Mouse (Mus musculus) brain, embryonic 14.5 days (tissue): ENCODE results near the gene Nt5c2.

Experiments used
- CTCF ChIP-seq: fragments of 200-500 bp; IDR thresholded peaks from 2 replicates; pipeline ENCODE4 v1.5.1; 2012; ENCODE audit warnings: inconsistent platforms, mild to moderate bottlenecking, moderate library complexity, borderline replicate concordance; ENCODE audit not compliant: insufficient read depth, insufficient read length; ENCODE audit errors: extremely low read depth
- POLR2A ChIP-seq: fragments of 200-500 bp; IDR thresholded peaks from 2 replicates; pipeline ENCODE4 v1.6.1; 2012; ENCODE audit warnings: mild to moderate bottlenecking, inconsistent platforms, borderline replicate concordance; ENCODE audit not compliant: poor library complexity, insufficient read depth, insufficient read length, severe bottlenecking; ENCODE audit errors: extremely low read depth

- TF ChIP-seq CTCF (no peak), POLR2A (no peak)
Measured at GRCm38 (mm10) chr19:46898222-46898621, 116.7 kb downstream of the Nt5c2 start.
